Mouse (Mus musculus): ENCODE data around the gene 1810013L24Rik. TPM values are rescaled to one million over a fixed set of nuclear protein-coding genes. Genes with fewer than 3 reads are reported as not detected.
"Not testable (repeated sequence)": the region's sequence is repeated elsewhere in the genome, so short reads cannot be mapped to it uniquely, and the experiment has no call there.

The 1810013L24Rik gene
- polyA plus RNA-seq, 1 experiment from 2014 or later: 12.5 TPM

GRCm38 (mm10) chr16:8895301-8895700, 65.4 kb downstream of the 1810013L24Rik start:
- 86% methylated on average over 4 of the region's 4 CpGs for WGBS
- H3K9ac ChIP-seq (ENCODE audit: low read depth, low read length): no peak overlapping the region
- no peak overlapping the region for H3K4me2 ChIP-seq
- no peaks in the 10 kb centered on the region for H3K9me3 ChIP-seq (ENCODE audit: control insufficient read depth, low read length)
- ATAC-seq (replicated peaks; ENCODE audit: low FRiP score) (no peak), DNase-seq (ENCODE audit: low spot score) (no peak)
- no peak overlapping the region for H3K4me3 ChIP-seq (ENCODE audit: low read depth, low read length)
- no peak overlapping the region for H3K27ac ChIP-seq (ENCODE audit: low read depth, low read length)
- no peaks in the 10 kb centered on the region for H3K27me3 ChIP-seq (replicated peaks; ENCODE audit: control insufficient read depth, insufficient read depth, low read length)
- H3K4me1 ChIP-seq (replicated peaks; ENCODE audit: control insufficient read depth, insufficient read depth, low read length): no peaks in the 10 kb centered on the region
- no peaks in the 10 kb centered on the region for H3K36me3 ChIP-seq (ENCODE audit: control insufficient read depth, insufficient read depth, low read length)

GRCm38 (mm10) chr16:8906115-8906514, 76.2 kb downstream of the 1810013L24Rik start:
- not testable (repeated sequence) for DNase-seq (ENCODE audit: low spot score); ATAC-seq (replicated peaks; ENCODE audit: low FRiP score)

More at GRCm38 (mm10) chr16:8906115-8906514, 76.2 kb downstream of the 1810013L24Rik start:
- H3K27ac ChIP-seq (ENCODE audit: low read depth, low read length); H3K4me1 ChIP-seq (replicated peaks; ENCODE audit: control insufficient read depth, insufficient read depth, low read length); H3K27me3 ChIP-seq (replicated peaks; ENCODE audit: control insufficient read depth, insufficient read depth, low read length); H3K36me3 ChIP-seq (ENCODE audit: control insufficient read depth, insufficient read depth, low read length); H3K4me2 ChIP-seq; H3K9me3 ChIP-seq (ENCODE audit: control insufficient read depth, low read length); H3K4me3 ChIP-seq (ENCODE audit: low read depth, low read length); H3K9ac ChIP-seq (ENCODE audit: low read depth, low read length): not testable (repeated sequence)
- 6% methylated on average over 2 of the region's 2 CpGs for WGBS

Other genes starting within 250 kb of the 1810013L24Rik start
- gene Pmm2, start 192.4 kb upstream of the 1810013L24Rik start, polyA plus RNA-seq (2014; fragmentation: Nextera tagmentation; extraction: Ambion mirVana): 52.9 and 55.8 TPM in 2 replicates
- gene Tmem186, start 192.4 kb upstream of the 1810013L24Rik start, polyA plus RNA-seq (2014; fragmentation: Nextera tagmentation; extraction: Ambion mirVana): 16.4 and 19.4 TPM in 2 replicates
- 24.9 and 25.4 TPM in 2 replicates for gene Carhsp1, start 157.9 kb upstream of the 1810013L24Rik start, polyA plus RNA-seq (2014; fragmentation: Nextera tagmentation; extraction: Ambion mirVana)
- gene Gm5767, start 149.3 kb upstream of the 1810013L24Rik start, polyA plus RNA-seq (2014; fragmentation: Nextera tagmentation; extraction: Ambion mirVana): not detected in 2 replicates
- 34.6 and 43.3 TPM in 2 replicates for gene Usp7, start 37.8 kb upstream of the 1810013L24Rik start, polyA plus RNA-seq (2014; fragmentation: Nextera tagmentation; extraction: Ambion mirVana)